Mouse (Mus musculus) megakaryocyte, embryonic 14.5 days (primary cell): Measurements from ENCODE around the gene Gm49366. TPM values are rescaled to one million over a fixed set of nuclear protein-coding genes. Genes with fewer than 3 reads are reported as not detected.
"Not testable (repeated sequence)": the region's sequence is repeated elsewhere in the genome, so short reads cannot be mapped to it uniquely, and the experiment has no call there.

Source experiments
- H3K27me3 ChIP-seq: replicated peaks from 2 replicates; pipeline ENCODE3; 2012; ENCODE audit warnings: inconsistent platforms
- H3K36me3 ChIP-seq: replicated peaks from 2 replicates; pipeline ENCODE3; 2012; ENCODE audit warnings: low read length, inconsistent platforms, mixed read lengths
- H3K4me1 ChIP-seq: 2 replicates; pipeline ENCODE4 v1.6.1; 2012; ENCODE audit warnings: inconsistent platforms
- H3K4me3 ChIP-seq: replicated peaks from 2 replicates; pipeline ENCODE3; 2012; ENCODE audit warnings: moderate library complexity, mild to moderate bottlenecking, inconsistent platforms
- H3K9me3 ChIP-seq: 2 replicates; pipeline ENCODE4 v1.6.1; 2012; ENCODE audit warnings: inconsistent platforms
- FLI1 ChIP-seq: IDR thresholded peaks from 2 replicates; pipeline ENCODE4 v1.6.1; 2012; ENCODE audit warnings: low read length, inconsistent platforms, mixed read lengths
- GATA1 ChIP-seq: IDR thresholded peaks from 3 replicates; pipeline ENCODE4 v1.6.1; 2012; ENCODE audit warnings: mixed read lengths, low read length, inconsistent platforms, borderline replicate concordance
- polyA plus RNA-seq: library from polyadenylated mRNA; stranded (reverse); fragments of >175 nt; gene quantifications from 2 replicates; pipeline ENCODE4 v1.2.3, GENCODE M21; 2012; ENCODE audit warnings: low replicate concordance; ENCODE audit not compliant: insufficient read depth

The Gm49366 gene
- polyA plus RNA-seq, 1 experiment, result not detected

DNA sequence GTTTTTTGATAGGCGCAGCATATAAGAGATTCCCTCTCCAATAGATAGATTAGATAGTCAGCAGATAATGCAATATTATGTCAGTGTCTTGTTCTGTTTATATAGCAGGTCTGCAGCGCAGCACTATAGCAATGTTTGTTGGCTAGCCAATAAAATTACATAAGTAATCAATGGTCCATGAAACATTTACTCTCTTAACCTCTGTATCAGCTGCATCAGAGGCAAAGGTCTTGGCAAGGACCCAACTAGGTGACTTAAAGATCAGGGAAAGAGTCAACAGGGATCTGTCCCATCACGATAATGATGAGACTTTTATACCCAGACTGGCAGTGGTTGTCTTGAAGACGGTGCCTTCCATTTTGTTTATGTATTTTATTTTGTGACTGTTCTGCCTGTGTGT is 5.9 kb upstream of the Gm49366 start:
- TF ChIP-seq FLI1, result no peak
- no peak for TF ChIP-seq GATA1
- Histone ChIP-seq H3K4me3 (no peak overlapping the region), H3K27me3 (peaks cover 7% of the 10 kb centered on the region), H3K36me3 (no peaks in the 10 kb centered on the region), H3K4me1 (peaks cover 9% of the 10 kb centered on the region), H3K9me3 (peaks cover 20% of the 10 kb centered on the region)

DNA sequence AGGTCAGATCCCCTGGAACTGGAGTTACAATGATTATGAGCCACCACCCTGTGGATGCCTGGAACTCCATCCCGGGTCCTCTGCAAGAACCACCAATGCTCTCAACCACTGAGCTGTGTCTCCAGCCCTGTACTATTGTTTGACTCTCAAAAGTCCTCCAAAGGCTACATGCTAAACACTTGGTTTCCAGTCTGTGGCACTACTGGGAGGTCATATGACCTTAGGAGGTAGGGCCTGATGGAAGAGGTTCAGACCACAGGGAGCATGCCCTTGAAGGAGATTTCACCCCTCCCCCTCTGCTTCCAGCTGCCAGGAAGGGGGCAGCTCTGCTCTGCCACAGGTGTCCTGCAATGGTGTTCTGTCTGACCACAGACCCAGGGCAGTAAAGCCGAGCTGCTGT is 5.4 kb upstream of the Gm49366 start:
- Histone ChIP-seq H3K27me3 (peaks cover 11% of the 10 kb centered on the region), H3K9me3 (peaks cover 20% of the 10 kb centered on the region)
- H3K36me3 ChIP-seq, H3K4me3 ChIP-seq, H3K4me1 ChIP-seq: not testable (repeated sequence)

DNA sequence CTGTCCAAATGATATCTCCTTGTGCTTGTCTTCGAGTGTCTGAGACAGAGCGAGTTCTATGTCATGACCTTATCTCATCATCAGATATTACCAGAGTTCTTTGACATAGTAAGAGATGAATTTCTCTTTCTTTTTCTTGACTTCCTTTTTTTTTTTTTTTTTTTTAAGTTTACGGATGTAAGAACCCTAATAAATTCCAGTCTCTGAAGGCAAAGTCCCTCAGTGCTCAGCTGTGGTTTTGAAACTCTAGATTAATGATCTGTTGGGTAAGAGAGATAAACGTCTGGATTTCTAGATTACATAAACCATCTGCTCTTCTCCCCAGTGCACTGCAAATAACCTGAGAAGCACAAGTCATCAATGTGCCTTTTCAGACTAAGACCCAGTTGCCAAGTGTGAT is 4.6 kb upstream of the Gm49366 start:
- peaks cover 20% of the 10 kb centered on the region for H3K9me3 ChIP-seq
- H3K4me1 ChIP-seq, result peaks cover 9% of the 10 kb centered on the region
- H3K36me3 ChIP-seq, result no peaks in the 10 kb centered on the region
- no peak for TF ChIP-seq FLI1
- no peak for TF ChIP-seq GATA1
- H3K4me3 ChIP-seq, result no peak overlapping the region
- H3K27me3 ChIP-seq, result peaks cover 15% of the 10 kb centered on the region

DNA sequence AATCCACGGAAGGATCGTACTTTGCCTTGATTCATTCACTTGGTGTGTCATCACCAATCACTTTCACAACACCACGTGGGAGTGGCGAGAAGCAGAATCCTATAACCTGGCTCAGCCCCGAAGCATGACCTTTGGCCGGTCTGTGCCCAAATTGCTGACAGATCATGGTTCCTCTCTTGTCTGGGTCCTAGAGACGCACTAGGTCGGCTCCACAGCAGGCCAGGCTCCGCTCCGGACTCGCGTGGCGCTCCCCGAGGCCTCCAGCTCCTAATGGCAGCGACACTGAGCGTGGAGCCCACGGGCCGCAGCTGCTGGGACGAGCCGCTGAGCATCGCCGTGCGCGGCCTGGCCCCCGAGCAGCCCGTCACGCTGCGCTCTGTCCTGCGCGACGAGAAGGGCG is 494 bp upstream of the Gm49366 start, which contains the start of gene Acot4:
Acot4 (plus strand) TSS at position 139 of the 400 bp plus-strand sequence.
- peaks cover 26% of the 10 kb centered on the region for H3K27me3 ChIP-seq

DNA sequence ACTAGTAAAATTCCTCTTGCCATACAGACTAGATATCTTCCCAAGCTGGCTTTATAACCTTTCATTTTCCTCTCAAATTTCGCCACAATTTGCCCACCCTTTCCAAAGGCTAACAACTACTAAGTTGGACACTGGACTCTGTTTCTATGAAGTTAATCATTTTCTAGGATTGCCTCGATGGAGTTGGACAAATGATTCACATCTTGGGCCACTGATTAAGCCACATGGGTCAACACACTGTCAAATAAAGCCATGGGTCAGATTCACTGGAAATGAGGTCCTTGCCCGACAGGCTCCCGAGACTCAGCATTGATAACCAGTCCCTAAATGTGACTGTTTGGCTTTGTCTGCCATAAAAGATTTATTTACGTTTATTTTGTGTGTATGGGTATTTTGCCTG is 3.5 kb downstream of the Gm49366 start:
- Histone ChIP-seq H3K27me3 (peaks cover 30% of the 10 kb centered on the region), H3K9me3 (peaks cover 34% of the 10 kb centered on the region), H3K4me1 (peaks cover 22% of the 10 kb centered on the region), H3K4me3 (no peak overlapping the region), H3K36me3 (no peaks in the 10 kb centered on the region)
- TF ChIP-seq FLI1 (no peak), GATA1 (no peak)

More for the DNA sequence above, 494 bp upstream of the Gm49366 start, which contains the start of gene Acot4:
- not testable (repeated sequence) for H3K36me3 ChIP-seq, H3K4me1 ChIP-seq
- Histone ChIP-seq H3K9me3 (peaks cover 34% of the 10 kb centered on the region), H3K4me3 (peak within 1 kb of the TSS; percentile 76)

DNA sequence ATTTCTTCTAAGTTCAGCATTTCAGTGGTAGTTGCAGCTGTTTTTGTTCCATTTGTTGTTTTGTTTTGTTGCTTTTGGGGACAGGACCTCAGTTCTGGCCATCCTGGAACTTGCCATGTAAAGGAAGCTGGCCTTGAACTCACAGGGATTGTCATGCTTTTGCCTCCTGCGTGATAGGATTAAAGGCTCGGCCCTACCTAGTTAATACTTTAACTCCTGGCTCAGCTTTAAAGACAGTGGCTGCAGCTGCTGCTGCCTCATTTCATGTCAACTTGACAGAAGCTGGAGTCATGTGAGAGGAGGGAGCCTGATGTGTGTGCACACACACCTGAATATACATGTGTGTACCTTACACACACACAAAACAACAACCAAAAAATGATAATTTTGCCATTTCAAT is 5.3 kb downstream of the Gm49366 start:
- Histone ChIP-seq H3K4me3 (no peak overlapping the region), H3K9me3 (peaks cover 24% of the 10 kb centered on the region), H3K27me3 (peaks cover 17% of the 10 kb centered on the region), H3K36me3 (no peaks in the 10 kb centered on the region), H3K4me1 (peaks cover 31% of the 10 kb centered on the region)
- no peak for TF ChIP-seq GATA1
- TF ChIP-seq FLI1, result no peak

DNA sequence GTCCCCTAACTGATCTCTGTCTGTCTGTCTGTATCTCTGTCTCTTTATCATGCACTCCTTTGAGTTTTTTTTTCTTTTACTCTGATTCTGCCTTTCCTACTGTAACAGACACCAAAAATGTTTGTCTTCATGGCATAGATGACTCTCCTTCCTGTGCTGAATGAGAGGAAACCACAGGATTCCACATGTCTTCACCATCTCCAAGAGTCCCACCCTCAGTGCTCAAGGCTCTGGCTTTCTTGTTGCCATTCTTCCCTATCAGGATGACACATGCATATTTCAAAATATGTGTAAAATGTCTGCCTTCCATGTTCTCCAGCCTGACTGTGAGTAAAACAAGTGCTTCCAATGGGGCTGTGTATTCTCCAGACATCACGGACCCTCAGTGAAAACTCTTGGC is 8.2 kb downstream of the Gm49366 start:
- Histone ChIP-seq H3K27me3 (peaks cover 16% of the 10 kb centered on the region), H3K4me1 (peaks cover 47% of the 10 kb centered on the region), H3K4me3 (no peak overlapping the region), H3K9me3 (peaks cover 11% of the 10 kb centered on the region; the same call in 1 of the 2 replicates), H3K36me3 (no peaks in the 10 kb centered on the region)
- no peak for TF ChIP-seq FLI1
- no peak for TF ChIP-seq GATA1

DNA sequence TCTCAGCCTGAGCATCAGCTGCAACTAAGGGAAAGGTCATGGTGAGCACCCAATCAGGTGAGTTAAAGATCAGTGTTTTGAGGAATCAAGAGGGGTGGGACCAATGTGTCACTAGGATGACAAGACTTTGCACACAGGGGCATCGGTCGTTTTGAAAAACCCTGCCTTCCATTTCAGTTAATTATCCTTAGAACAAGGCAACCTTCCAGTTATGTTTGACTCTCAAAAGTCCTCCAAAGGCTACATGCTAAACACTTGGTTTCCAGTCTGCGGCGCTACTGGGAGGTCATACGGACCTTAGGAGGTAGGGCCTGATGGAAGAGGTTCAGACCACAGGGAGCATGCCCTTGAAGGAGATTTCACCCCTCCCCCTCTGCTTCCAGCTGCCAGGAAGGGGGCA is 12.0 kb downstream of the Gm49366 start:
- Histone ChIP-seq H3K27me3 (peaks cover 38% of the 10 kb centered on the region), H3K4me1 (peaks cover 63% of the 10 kb centered on the region)
- H3K9me3 ChIP-seq, H3K36me3 ChIP-seq, H3K4me3 ChIP-seq: not testable (repeated sequence)

DNA sequence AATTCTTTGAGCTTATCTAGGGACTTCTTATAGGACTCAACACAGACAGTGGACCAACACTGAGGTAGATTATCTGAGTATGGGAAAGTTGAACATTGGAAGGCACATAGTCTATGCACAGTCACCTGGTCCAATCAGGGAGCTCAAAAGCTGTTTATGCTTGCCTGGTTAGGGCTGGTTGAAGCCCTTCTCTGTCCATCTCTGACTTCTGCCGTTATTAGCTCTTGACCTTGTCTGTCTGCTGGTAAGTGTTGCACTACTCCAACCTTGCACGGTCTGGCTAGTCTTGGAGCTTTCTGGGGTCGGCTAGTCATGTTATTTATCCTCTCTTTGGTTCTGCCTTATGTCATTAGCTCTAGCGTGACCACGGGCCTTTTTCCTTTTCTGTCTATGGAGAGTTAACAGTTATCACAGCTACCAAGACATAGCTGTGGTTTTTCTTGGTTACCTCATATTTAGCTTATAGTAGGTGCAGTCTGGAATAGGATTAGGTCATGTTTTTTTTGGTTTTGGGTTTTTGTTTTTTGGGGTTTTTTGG is 13.3 kb downstream of the Gm49366 start, which contains the start of gene Acot3:
Acot3 (plus strand) TSS at position 208 of the 538 bp plus-strand sequence.
- no peak for TF ChIP-seq GATA1
- TF ChIP-seq FLI1, result no peak
- peaks cover 50% of the 10 kb centered on the region for H3K4me1 ChIP-seq
- H3K9me3 ChIP-seq, result peaks cover 8% of the 10 kb centered on the region; the same call in 1 of the 2 replicates
- peak within 1 kb of the TSS; percentile 23 for H3K4me3 ChIP-seq
- H3K27me3 ChIP-seq, result peaks cover 47% of the 10 kb centered on the region
- no peaks in the 10 kb centered on the region for H3K36me3 ChIP-seq

DNA sequence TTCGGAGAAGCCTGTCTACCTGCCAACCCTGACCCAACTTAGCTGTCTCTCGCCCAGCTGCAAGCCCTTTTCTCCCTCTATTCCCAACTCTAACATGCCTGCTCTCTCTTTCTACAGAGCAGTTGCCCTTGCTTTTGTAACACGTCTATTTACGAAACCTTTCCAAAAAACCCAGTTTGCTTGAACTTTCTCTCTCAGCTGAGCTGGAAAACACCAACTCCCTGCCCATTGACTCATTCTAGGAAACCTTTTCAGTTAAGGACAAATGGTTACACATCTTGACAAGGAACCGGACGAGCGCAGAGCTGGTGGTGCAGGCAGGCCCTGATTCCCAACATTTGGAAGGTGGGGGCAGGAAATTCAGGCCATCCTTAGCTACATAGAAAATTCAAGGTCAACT is 13.9 kb downstream of the Gm49366 start:
- TF ChIP-seq FLI1, result no peak
- TF ChIP-seq GATA1, result no peak
- Histone ChIP-seq H3K4me3 (no peak overlapping the region), H3K9me3 (peaks cover 8% of the 10 kb centered on the region; the same call in 1 of the 2 replicates), H3K27me3 (peaks cover 53% of the 10 kb centered on the region), H3K4me1 (peaks cover 44% of the 10 kb centered on the region), H3K36me3 (no peaks in the 10 kb centered on the region)

DNA sequence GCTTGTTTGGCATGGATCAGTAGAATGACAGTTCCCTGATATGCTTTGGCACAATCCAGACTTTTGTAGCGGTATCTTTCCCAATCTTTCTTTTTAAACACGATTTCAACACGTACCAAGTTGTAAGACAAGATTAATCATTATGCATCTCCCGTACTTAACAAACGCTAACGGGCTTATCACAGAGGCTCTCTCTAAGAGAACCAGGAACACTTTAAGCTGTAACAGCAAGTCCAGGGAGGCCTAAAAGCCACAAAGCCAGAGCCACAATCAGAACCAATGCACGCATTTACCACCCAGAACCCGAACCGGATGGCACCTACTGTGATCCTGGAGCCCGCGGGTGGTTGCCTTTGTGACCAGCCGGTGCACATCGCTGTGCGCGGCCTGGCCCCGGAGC is 14.4 kb downstream of the Gm49366 start:
- Histone ChIP-seq H3K4me1 (peaks cover 42% of the 10 kb centered on the region), H3K36me3 (no peaks in the 10 kb centered on the region), H3K27me3 (peaks cover 57% of the 10 kb centered on the region), H3K9me3 (peaks cover 6% of the 10 kb centered on the region; the same call in 1 of the 2 replicates), H3K4me3 (peak overlapping the region; percentile 78)
- TF ChIP-seq GATA1, result no peak
- no peak for TF ChIP-seq FLI1
